Mouse (Mus musculus): ENCODE results near the gene Adcy9.
"Not testable (repeated sequence)": the region's sequence is repeated elsewhere in the genome, so short reads cannot be mapped to it uniquely, and the experiment has no call there.

Adcy9 gene

DNA sequence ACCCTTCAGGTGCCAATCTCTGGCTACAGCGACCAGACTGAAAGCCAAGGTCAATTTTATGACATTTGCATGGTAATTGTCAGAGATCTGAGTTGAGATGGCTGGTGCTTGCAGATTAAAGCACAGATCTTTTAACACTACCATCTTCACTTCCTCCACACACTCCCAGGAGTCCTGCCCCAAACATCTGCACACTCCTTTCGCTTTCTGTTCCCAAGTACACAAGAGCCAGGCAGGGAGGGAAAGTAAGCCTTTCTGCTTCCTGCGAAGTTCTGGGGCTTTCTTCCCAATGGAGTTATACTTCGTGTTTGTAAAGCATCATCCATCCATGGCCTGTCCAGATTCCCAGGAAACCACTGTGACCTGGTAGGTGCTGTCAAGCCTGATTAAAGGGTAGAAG, 38.8 kb downstream of the Adcy9 start:
- no peak for DNase-seq

DNA sequence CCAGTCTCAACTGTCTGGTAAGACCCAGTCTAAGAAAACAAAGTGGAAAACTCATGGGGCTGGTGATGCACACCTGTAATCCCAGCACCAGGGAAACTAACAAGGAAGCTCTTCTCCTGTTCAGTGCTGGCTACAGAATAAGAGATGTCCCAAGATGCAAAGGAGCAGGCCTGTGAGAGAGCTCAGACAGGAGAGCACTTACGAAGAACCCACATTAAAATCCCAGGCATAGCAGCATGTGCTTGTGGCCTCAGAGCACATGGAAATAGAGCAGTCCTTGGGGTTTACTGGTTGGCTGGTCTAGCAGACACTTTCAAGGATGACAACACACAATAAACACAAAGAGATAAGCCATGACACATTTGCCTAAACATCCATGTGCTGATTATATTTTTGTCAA, 41.5 kb downstream of the Adcy9 start:
- DNase-seq, result no peak

DNA sequence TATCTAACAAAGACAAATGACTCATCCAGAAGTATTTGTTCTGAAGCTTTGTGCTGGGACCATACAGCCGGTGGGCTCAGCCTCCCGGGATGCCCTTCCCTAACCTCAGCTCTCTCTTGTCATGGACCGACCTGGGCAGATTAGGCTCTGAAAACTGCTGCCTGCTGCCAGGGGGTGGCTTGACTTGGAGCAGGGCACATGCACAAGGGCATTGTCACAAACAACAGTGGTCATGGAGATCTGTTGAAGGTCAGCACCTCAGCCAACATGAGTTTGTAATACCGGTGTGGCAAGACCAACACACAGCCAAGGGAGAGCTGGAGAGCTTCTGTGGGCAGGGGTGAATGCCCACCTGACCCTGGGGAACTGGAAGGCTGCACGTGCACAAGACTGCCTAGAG, 42.7 kb downstream of the Adcy9 start:
- no peak for DNase-seq

DNA sequence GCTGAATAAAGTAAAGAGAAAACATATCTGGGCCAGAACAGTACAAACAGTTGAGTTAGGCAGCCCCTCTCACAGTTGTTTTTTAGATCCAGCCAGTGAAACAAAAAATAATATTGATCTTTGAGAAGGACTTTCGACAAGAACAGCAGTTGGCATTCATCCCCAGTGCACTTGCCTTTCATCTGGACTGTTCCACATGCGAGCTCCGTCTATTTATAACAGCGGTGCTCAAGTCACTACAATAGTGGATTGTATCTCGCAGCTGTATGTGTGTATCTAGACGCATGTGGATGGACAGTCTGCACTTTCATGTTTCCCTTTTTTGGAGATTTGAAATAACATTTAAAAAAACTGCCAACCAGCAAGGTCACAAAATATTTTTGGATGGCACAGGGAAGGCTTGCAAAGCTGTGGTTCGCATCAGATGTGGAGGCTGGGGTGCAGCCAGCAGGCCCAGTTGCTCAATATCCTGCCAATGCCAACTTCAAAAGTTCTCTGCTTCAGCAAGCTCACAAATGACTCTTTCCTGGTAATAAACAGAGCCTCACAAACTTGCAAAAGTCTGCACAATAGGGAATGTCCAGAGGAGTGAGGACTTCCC, 45.4 kb downstream of the Adcy9 start:
- DNase-seq, result no peak

- DNase-seq, result no peak
These were observed 46.0 kb downstream of the Adcy9 start for GRCm38 (mm10) chr16:4374270-4374669.

DNA sequence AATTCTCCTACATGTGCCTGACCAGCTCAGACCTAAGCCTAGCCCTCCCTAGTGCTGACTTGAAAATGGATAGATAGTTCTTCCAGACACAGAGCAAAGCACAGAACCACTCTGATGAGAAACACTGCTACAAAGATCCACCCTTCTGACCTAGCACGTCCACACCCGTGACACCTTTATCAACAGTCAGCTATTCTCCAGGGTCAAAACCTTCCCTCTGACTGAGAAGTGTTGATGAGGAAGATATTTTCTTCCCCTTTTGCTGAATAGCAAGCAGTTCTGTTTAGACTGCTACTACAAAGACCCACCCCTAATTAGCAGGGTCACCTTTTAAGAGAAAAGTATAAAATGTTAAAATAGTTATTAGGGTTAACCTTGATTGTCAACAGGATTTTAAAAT, 49.3 kb downstream of the Adcy9 start:
- no peak for DNase-seq

GRCm38 (mm10) chr16:4370141-4370541, 50.2 kb downstream of the Adcy9 start:
- no peak for DNase-seq

- no peak for DNase-seq
These were observed 52.4 kb downstream of the Adcy9 start for GRCm38 (mm10) chr16:4367930-4368329.

- no peak for DNase-seq
These were observed 53.0 kb downstream of the Adcy9 start for GRCm38 (mm10) chr16:4367291-4367690.

GRCm38 (mm10) chr16:4366671-4367070, 53.6 kb downstream of the Adcy9 start:
- DNase-seq, result no peak

- no peak for DNase-seq
These were observed 56.8 kb downstream of the Adcy9 start for GRCm38 (mm10) chr16:4363341-4364116.

GRCm38 (mm10) chr16:4355260-4356043, 64.8 kb downstream of the Adcy9 start:
- DNase-seq, result no peak

DNA sequence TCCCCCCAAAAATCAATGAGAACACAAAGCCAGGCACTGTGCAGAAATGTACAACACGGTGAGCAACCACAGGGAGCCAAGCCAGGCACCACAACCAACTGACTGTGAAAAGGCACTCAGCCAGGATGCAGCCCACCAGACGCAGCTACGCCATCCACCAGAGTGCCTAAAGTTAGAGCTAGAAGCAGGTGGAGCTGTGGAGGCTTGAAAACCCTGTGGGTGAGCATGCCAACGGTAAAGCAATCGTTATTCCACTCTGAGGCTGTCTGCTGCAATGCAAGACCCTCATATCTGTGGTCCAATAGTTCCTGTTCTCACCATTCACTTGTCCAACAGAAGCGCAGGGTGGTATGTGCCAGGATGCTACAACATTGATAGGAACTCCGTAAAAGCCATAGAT, 77.7 kb downstream of the Adcy9 start:
- DNase-seq, result no peak

GRCm38 (mm10) chr16:4341316-4342062, 78.8 kb downstream of the Adcy9 start:
- no peak for DNase-seq

DNA sequence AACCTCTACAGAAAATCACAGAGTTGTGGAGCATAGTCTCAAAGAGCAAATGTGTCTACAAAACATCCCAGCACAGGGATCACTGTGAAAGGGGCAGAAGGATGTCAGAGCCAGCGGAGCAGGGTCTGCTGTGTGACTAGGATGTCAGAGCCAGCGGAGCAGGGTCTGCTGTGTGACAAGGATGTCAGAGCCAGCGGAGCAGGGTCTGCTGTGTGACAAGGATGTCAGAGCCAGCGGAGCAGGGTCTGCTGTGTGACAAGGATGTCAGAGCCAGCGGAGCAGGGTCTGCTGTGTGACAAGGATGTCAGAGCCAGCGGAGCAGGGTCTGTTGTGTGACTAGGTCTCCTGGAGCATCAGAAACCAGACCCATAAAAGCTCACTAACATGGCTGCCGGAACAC, 81.1 kb downstream of the Adcy9 start:
- not testable (repeated sequence) for DNase-seq

DNA sequence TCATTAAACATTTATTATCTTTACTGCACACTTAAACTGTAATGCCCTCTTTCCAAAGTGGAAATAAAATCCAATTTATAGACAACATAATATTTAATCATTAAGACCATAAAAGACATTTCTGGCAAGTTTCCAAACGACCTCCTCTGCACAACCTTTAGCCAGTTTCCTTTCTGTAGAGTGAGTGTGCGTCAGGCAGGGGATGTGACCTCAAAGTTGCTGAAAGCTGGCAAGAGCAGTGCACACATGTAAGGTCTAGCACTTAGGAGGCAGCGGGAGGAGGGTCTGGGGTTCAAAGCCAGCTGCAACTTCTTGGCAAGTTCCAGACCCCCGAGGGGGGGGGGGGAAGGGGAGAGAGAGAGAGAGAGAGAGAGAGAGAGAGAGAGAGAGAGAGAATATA, 83.0 kb downstream of the Adcy9 start:
- peak; percentile 23 to 33 for DNase-seq

GRCm38 (mm10) chr16:4333788-4334187, 86.5 kb downstream of the Adcy9 start:
- DNase-seq, result no peak

GRCm38 (mm10) chr16:4333371-4333770, 86.9 kb downstream of the Adcy9 start:
- no peak for DNase-seq

- DNase-seq, result no peak
These were observed 93.2 kb downstream of the Adcy9 start for GRCm38 (mm10) chr16:4327081-4327480.

- DNase-seq, result no peak
These were observed 94.5 kb downstream of the Adcy9 start for GRCm38 (mm10) chr16:4325801-4326200.

DNA sequence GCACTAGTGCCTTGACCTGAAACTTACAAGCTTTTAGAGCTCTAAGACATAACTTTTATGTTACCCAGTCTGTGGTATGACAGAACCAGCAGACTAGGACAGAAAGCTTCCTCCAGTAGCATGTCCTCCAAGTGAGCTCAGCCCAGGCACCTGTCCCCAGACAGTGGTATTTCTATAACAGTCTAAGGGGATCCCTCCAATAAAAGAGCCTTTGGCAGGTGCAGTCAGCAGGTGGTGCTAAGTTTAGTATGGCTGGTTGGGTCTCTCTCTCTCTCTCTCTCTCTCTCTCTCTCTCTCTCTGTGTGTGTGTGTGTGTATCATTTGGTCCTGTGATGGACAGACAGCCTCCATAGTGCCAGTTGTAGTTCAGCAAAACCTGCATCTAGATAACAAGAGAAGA, 95.3 kb downstream of the Adcy9 start:
- no peak for DNase-seq

- no peak for DNase-seq
These were observed 99.4 kb downstream of the Adcy9 start for GRCm38 (mm10) chr16:4320856-4321255.

- no peak for DNase-seq
These were observed 102.2 kb downstream of the Adcy9 start for GRCm38 (mm10) chr16:4318001-4318526.

Measured in kidney, postnatal 4 days (tissue).